Mouse (Mus musculus): ENCODE measurements around the gene Irf4.

Gene Irf4

DNA sequence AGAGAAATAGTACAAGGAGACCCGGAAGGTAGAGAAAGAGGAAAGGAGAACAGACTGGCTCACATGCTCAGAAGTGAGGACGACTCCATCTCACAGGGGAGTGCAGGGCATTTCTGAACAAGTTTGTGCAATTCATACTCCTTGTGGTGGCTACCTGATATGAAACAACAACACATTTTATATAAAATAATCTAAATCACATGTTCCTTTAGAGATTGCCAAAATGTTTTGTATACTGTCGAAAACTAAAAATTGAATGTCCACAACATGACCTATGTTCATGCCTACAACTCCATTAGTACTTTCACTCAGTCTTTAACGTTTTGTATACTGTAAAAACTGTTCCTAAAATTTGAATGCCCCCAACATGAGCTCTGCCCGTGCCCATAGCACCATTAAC, 7.9 kb upstream of the Irf4 start:
- no peak for DNase-seq

DNA sequence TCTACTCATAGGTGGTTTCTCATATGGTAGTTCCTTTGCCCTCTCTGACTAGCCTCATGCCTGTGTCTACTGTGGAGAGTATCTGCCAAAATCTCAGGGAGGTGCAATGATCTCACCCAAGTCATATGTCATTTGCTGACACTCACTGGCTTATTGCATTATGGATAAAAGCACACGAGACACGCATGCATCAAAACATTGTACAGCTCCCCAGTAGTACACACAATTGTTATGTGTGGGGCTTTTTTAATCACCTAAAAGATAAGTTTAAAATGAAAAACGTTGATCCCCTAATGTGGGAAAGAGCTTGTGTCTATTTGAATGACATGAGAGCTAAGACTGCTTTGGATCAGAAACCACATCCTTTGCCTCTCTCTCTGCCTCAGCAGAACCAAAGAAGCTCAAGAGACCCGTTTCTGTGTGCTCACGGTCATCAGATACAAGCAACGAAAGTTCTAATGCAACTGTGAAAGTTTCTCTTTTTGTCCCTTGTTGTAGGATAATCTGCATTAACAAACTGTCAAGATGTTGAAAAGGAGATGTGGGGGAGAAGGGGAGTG, 6.5 kb upstream of the Irf4 start:
- no peak for DNase-seq

DNA sequence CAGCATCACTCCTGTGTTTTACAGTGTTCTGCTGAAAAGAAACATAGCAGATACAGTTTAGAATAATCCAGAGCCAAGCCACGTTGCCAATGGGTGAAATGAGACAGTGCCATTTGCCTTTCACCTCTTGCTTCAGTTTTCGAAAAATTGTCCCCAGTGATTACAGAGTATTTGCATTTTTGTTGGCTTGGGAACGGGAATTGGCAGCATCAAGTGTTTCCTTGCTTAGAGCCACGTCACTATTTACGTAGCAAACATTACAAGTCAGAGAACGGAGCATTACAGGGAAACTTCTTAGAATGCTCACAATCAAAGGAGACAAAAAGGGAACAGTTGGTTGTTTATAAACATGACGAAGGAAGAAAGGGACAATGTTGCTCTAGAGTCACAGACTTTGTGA, 3.9 kb upstream of the Irf4 start:
- DNase-seq = no peak

DNA sequence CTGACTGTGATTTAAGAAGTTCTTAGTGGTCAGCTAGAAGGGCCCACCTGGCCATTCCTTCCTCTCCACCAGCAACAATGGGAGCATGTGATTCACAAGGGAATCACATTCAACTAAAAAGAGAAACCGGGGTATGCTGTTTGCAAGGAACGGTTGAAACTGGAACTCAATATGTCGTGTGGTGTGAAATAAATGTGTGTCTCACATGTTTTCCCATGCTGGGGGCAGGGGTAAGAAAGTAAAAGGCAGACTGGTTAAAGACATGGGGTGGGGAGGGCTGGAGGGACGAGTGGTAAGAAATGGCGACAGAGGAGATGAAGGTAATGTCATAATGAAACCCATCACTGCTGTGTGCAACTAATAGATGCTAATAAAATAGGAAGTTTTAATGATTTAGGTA, 2.0 kb upstream of the Irf4 start:
- DNase-seq = no peak

DNA sequence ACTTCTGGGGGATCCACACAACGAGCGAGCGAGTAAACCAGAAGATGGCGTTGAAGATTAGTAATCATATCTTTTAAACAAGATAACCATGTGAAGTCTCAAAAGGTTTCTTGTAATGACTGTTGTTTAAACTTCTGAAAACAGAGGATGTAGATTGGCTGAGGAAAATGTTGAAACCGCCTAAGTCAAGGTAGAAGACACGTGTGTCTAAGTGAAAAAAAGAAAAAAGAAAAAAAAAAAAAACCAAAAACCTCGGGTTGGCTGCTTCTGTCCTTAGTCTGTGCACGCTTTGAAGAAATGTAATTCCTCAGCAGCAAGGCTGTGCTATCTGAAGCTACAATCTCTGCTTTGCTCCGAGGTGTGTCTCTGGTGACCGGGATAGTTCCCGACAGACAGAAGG, 1.5 kb upstream of the Irf4 start:
- DNase-seq = no peak

DNA sequence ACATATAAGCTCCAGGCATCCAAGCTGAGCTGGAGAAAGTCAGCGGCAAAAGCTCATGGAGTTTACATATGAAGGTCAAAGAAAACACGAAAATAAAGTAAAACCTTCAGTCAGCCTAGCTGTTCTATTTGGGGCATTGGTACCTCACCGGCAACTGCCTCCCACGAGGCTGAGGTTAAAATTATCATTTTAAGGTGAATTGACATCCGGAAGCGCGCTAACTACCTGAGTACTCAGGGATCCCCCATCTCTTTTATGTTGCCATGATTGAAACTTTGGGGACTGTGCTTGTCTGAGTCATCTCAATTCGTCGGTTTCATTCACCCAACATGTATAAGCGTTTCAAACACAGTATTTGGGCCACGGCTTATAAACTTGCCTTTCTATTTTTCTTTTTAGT, 705 bp upstream of the Irf4 start:
- DNase-seq = no peak

DNA sequence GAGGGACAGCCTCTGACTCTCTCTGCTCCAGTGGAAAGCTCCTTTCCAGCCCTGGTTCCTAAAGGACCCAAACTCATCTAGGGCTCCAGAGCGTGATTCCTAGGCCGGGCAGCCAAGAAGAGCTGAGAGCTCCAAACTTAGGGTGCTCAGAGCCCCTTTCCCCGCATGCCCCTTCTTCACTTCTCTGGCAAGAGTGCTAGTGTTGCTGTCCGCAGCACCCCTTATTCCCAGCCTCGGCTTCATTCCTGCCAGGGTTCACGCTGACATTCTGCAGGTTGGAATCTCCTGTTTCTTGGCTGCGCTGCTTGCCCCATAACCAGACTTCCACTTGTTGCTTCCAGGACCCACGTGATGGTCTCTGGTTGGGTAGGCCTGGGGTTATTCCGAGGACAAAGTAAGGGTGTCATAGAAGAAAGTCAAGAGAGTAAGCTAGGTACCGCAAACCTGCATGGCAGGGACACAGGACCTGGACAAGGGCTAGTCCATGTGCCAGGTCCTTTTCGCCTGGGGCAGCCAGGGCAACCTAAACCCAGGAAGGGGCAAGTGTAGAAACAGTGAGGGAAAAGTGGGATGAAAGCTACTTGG, 623 bp downstream of the Irf4 start:
- no peak for DNase-seq

DNA sequence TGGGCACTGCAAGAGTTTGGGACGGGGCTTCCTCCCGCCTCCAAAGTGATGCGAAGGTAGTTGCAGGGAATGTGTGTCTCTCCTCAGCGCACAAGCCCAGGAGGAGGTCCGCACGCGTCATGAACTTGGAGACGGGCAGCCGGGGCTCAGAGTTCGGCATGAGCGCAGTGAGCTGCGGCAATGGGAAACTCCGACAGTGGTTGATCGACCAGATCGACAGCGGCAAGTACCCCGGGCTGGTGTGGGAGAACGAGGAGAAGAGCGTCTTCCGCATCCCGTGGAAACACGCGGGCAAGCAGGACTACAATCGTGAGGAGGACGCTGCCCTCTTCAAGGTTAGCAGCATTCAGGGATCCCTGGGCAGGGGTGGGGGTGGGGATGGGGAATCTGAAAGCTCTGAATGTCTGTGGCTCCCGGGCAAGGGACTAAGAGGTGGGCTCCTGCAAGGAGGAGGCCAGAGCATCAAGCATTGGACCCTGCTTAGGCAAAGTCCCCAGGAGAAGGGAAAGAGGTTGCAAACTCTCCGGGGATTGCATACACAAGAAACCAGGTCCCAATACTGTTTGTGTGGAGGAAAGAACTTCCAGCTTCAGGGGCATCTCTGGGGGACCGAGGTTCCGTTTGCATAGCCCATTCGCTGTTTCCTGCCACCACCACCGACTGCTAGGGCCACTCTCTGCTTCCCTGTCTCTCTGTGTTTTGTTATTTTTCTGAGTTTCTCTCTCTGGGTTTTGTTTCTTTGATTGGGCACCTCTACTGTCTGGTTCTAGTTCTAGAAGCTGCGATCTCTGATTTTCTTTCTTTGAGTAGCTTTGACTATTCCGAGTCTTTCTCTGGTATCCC, 1.7 kb downstream of the Irf4 start:
- DNase-seq = peak; percentile 12

DNA sequence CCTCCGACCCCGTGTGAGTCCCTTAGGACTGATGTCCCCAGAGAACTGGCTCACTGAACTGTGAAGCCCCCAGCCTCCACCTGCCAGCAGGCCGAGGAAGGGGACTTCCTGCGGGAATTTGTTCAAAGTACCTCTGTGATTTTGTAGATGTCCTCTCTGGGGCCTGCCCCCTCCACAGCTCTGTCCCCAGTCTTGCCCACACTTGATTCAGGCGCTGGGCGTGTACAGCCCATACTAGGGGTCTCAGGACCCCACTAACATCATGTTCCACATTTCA, 2.2 kb downstream of the Irf4 start:
- DNase-seq = no peak

DNA sequence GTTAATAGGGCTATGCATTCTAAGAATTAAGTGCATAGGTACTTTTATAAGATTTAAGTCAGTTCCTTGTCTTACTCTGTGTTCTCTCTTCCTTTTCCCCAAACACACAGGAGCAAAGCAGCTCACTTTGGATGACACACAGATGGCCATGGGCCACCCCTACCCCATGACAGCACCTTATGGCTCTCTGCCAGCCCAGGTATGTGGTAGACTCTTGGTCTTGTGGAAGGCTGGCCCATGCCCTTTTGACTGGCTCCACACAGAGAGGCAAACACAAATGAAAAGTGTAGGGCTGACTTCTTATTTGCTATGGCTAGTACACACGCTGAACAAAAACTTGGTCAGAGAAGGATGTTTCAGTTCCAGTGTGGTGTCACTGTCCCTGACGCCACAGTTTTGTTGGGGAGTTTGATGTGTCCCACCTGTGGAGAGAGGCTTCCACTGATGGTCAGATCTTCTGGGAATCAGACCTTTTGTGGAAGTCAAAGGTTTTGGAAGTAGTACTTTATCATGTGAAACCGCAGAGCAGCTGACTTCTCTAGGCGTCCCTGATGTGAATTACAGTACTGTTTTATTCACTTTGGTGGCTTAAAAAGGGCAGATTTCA, 3.7 kb downstream of the Irf4 start:
- DNase-seq = no peak

DNA sequence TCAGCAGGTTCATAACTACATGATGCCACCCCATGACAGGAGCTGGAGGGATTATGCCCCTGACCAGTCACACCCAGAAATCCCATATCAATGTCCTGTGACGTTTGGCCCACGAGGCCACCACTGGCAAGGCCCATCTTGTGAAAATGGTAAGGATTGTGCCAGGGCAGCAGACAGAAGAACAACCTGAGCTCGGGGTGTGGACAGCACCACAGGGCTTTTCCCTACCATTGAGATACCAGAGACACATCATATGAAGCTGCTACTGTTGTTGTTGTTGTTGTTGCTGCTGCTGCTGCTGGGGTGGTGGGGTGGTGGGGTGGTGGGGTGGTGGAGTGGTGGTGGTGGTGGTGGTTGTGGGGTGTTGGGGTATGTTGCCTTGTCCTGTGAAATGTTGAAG, 4.4 kb downstream of the Irf4 start:
- no peak for DNase-seq

DNA sequence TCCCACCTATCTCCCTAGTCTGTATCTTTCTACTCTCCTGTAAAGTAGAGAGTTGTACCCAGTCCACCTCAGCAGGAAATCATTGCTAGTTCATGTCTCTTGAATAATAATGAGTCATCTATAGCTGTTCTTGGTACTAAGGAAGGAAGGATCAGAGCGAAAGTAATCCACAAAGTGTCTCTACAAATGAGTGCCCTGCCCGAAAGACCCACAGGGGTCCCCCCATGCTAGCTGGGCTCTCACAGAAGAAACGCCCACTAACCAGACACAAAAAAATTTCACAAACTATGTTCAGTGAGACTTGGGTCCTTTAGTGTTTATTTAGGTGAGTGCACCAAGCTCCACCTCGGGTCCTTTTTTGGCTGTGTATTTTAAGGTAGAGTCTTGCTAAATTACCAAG, 5.0 kb downstream of the Irf4 start:
- DNase-seq = no peak

DNA sequence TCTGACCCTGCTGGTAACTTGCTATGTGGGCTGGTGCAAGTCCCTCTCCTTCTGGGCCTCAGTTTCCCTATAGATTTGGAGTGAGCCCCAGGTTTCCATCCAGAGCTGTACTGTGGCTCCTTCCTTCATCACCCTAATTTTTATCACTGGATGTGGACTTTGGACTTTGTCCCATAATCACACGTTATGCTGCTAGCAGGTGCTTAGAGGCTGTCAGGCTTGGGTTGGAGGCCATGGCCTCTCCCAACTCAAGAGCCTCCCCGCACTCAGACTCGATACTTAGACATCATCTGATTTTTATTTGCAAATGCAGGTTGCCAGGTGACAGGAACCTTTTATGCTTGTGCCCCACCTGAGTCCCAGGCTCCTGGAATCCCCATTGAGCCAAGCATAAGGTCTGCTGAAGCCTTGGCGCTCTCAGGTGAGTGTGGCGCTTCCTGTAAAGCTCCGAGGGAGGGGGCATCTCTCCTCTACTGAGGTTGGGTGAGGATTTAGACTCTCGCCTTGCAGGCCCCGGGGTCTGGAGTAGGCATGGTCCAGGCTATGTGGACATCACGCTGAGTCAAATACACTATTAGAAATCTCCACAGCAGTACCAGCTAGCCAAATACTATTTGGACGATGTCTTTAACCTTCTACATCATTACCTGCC, 5.9 kb downstream of the Irf4 start:
- DNase-seq = no peak

DNA sequence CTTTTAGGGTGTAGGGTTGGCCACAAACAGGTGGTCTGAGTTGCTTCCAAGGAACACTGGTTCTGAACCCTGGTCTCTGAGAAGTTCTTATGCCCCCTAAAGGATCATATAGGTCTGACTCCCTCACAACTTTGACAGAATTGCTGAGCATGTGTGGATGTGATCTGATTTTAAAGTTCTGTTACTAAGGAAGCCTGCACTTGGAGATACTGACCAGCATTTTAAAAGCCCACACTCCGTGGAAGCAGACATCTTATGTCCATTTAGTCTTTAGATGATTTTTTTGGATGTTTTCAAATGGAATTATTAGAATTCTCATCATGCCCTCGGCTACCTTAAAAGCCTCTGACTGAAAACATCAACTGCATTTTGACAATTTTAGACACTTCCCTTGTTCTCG, 6.6 kb downstream of the Irf4 start:
- no peak for DNase-seq

DNA sequence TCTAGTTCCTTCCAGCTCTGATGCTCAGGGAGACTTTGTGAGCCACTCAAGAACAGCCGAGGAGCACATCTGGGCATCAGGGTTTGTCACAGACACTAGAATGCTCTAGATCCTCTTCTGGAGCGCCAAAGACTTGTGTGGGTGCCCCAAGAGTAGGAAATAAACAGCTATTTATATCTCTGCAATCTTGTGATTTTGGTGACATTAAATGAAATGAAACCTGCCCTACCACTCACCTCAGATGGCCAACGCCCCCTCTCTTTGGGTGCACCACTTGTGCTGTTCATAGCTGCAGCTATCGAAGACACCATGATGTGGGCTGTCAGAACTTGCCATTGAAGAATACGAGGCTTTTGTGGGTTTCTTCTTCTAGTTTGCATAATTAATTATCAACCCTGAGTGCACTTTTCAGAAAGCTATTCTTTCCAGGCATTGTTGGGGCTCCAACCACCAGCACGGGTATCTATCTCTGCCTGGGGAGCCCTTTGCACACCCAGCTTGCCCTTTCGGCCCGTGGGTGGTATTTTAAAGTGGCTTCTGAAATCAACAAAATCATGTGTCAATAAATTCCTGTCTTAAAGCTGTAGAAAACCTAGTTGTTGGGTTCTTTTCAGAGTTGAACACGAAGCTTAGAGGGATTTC, 7.1 kb downstream of the Irf4 start:
- DNase-seq = no peak

DNA sequence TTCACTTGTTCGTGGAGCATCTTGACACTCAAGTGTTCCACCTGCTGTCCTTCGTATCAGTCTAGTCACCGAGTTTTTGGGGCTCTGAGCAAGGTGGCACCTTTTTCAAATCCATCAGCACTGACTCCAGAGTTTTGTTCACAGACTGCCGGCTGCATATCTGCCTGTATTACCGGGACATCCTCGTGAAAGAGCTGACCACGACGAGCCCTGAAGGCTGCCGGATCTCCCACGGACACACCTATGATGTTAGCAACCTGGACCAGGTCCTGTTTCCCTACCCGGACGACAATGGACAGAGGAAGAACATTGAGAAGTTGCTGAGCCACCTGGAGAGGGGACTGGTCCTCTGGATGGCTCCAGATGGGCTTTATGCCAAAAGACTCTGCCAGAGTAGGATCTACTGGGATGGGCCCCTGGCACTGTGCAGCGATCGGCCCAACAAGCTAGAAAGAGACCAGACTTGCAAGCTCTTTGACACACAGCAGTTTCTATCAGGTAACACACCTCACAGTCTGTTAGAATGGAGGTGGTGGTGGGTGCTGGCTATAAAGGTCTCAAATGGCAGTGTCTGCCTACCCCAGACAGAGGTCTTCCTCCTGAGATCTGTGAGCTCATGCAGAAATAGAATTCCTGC, 8.4 kb downstream of the Irf4 start:
- no peak for DNase-seq

DNA sequence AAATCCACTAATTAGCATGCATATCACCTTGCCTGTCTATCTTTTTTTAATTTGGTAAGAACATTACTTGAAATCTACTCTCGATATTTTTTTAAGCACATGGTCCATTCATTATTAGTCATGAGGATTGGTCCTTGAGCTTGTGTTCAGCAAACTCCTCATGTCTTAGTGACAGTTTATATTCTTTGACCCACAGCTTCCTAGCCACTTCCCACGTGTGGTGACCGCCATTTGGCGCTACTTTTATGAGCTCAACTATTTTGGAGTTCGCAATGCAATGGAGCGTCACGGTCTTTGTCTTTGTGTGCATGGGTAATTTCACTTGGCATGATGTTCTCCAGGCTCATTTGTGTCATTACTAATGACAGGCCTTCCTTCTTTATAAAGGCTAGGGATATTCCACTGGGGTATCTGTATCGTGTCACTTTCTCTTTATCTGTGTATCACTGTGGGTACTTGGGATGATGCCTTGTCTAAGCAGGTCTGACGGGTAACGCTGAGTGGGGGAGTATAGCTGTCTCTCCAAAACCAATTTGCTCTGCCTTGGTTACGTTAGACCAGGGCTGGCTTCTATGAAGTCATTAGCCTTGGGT, 9.9 kb downstream of the Irf4 start:
- DNase-seq = no peak

DNA sequence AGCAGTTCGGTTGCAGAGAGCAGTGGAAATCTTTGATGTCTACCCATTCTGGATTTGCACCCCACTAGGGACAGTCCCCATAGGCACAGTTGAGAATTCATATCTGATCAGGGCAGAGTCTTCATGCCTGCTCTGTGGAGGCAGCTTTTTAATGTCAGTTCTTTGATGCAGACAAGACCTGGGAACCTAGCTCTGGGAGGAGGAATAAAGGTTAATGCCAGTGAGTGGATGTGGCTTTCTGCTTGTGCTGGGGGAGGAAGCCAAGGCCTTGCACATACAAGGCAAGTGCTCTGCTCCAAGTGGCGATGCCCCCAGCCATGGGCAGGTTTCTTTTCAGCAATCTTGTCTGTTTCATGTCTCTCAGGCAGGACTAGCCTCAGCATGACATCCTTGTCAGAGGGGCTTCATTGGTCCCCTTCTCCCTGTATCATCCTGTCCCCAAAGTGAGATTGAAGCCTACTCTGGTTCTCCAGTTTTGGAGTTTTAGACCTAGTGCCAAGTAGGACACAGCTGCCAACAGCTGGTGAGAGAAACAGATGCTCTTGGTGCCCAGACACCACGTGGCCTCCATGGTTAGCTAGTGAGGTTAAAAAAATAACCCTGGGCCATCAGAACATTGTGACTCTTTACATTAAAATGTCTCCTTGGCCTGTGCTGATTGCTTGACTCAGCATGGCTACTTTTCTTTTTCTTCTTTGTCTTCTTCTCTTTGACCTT, 11.5 kb downstream of the Irf4 start:
- no peak for DNase-seq

DNA sequence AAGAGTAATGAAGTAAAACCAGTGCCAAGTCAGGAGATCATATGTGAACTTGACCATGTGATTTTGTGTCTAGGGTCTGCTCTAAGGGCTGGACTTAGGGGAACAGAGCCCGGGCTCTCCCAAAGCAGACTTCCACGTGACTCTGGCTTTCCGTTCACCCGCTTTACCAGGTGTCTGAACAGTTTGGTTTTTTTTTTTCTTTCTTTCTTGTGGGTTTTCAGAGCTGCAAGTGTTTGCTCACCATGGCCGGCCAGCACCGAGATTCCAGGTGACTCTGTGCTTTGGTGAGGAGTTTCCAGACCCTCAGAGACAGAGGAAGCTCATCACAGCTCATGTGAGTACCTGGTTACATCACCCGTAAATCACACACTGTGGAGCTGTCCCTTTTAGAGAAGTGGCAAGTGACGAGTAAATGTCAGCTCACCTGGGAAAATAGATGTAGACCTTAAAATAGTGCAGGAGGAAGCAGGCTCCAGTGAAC, 12.2 kb downstream of the Irf4 start:
- no peak for DNase-seq

DNA sequence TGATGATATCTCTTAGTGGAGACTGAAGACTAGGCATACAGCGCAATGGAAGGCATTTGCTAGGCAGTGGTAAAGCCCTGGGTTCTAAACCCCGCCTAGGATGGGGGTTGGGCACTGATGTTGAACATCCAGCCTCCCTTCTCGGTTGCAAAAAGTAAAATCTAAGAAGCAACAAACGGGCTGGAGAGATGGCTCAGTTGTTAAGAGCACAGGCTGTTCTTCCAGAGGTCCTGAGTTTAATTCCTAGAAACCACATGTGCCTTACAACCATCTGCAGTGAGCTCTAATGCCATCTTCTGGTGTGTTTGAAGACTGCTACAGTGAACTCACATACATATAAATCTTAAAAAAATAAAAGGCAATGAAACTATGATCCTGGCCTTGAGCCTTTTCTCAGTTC, 13.2 kb downstream of the Irf4 start:
- DNase-seq = no peak

DNA sequence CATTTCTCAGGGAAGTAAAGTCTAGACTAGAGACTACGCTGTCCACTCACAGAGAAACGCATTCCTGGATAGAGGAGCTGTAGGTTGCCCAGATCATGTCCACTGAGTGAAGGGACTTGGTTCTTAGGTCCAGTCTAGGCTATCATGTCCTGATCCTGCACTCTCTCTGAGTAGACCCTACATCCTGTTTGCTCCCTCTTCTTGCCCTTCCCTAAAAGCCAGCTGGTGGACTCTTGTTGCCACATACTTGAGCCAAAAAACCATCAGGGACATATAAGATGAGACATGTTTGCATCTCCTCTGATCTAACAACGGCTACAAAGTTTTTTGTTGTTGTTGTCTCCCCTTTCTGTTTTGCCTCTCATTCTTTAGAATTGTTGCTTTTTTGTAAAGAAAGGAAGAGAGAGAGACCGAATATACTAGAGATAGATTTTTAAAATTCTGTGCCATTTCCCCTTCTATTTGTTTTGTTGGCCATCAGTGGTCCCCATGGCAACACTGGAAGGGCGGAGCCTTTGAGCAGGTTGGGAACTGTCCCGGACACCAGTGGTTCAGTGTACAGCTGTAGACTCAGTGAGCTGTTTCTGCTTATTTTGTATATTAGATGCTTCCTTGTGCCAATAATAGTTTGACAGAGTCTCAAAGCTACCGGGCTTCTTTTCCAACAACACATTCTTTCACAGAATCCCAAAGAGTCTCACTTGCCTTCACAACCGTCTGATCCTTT, 15.2 kb downstream of the Irf4 start:
- DNase-seq = no peak

Measured in right cerebral cortex, postnatal 4 days (tissue).